Mouse (Mus musculus): ENCODE results near the gene Pirt.

Pirt gene

GRCm38 (mm10) chr11:66911811-66912210 lies at the start of gene Pirt:
TSS of gene Pirt (plus strand) at chr11:66911981.
- peak; percentile 7 for DNase-seq (ENCODE audit: extremely low read depth, insufficient read length, low spot score)

- no peak for DNase-seq (ENCODE audit: extremely low read depth, insufficient read length, low spot score)
These were observed 40.1 kb upstream of the Pirt start for GRCm38 (mm10) chr11:66871701-66872100.

DNA sequence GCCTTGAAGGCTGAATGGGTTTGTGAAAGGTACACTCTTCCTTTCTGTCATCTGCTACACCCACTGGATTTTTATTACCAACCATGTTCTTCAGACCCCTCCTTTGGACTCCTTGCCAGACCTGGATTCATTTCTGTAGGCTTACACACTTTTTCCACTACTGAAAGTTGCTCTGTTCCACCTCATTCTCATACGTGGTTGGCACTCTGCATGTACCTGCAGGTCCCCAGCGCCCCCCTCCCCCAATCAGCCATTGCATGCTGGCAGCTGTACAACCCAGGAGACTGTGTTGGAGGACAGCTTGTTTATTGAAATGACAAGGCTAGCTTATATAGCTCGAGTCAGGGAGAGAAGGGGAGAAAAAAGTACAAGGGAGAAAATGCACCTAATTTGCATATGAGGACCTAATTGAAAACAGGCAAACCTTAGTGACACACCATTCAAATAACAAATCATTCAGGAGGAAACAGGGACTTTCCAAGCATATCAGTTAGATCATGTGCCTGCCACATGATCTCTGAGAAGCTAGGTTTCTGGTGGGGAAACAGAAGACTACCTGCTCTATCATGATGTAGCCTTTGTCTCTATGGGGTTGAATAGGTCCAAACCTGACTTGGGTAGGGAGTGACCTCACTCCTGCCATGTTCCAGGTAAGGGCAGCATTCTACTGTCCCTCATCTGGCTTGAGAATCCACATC lies 38.9 kb upstream of the Pirt start:
- no peak for DNase-seq (ENCODE audit: extremely low read depth, insufficient read length, low spot score)

- DNase-seq (ENCODE audit: extremely low read depth, insufficient read length, low spot score): no peak
These were observed 30.5 kb upstream of the Pirt start for GRCm38 (mm10) chr11:66881291-66881690.

- DNase-seq (ENCODE audit: extremely low read depth, insufficient read length, low spot score): no peak
These were observed 29.3 kb upstream of the Pirt start for GRCm38 (mm10) chr11:66882224-66883040.

DNA sequence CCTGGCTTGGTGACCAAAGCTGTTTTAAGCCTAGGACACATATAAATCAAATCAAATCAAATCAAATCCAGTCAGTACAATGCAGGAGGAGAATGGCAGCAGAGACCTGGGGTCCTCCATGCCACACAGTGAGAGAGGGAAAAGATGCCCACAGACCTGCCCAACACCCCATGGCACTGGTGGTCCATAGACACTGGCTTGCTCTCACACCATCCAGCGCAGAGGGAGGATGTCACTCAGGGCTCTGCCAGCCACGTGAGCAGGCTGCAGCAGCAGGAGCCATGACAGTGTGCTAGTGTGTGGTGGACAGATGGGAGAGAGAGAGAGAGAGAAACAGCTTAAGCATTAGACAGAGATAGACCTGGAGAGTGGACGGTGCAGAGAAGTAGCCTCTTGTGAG lies 19.2 kb upstream of the Pirt start:
- DNase-seq (ENCODE audit: extremely low read depth, insufficient read length, low spot score): no peak

DNA sequence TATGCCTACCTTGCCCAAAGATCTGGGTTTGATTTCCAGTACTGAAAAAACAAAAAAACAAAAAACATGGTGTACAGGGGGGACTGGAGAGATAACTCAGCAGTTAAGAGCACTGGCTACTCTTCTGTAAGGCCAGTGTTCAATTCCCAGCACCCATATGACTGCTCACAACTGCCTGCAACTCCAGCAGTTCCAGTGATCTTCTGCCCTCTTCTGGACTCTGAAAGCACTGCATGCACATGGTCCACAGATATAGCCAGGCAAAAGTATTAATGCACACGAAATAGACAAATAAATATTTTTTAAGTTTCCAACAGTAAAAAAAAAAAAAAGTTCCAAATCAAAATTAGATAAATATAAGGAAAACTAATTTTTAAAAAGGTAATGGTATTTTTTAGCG lies 13.0 kb upstream of the Pirt start:
- DNase-seq (ENCODE audit: extremely low read depth, insufficient read length, low spot score): no peak

- DNase-seq (ENCODE audit: extremely low read depth, insufficient read length, low spot score): no peak
These were observed 12.4 kb upstream of the Pirt start for GRCm38 (mm10) chr11:66899426-66899825.

DNA sequence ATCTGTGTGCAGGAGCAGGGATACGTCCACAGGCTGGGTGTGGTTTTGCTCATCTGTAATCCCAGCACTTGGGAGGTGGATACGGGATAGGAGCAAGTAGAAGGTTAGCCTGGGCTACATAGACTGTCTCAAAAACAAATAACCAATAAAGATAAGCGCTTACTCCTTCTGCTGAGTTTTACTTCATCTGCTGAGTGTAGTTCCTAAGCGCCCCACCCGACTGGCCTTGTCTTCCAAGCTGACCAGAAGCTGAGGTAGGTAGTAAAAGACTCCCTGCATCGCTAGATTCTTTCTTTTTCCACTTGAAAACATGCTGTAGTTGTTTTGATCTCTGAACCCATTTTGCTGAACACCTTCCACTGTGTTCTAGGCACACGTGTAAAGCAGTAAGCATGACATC lies 9.0 kb upstream of the Pirt start:
- no peak for DNase-seq (ENCODE audit: extremely low read depth, insufficient read length, low spot score)

DNA sequence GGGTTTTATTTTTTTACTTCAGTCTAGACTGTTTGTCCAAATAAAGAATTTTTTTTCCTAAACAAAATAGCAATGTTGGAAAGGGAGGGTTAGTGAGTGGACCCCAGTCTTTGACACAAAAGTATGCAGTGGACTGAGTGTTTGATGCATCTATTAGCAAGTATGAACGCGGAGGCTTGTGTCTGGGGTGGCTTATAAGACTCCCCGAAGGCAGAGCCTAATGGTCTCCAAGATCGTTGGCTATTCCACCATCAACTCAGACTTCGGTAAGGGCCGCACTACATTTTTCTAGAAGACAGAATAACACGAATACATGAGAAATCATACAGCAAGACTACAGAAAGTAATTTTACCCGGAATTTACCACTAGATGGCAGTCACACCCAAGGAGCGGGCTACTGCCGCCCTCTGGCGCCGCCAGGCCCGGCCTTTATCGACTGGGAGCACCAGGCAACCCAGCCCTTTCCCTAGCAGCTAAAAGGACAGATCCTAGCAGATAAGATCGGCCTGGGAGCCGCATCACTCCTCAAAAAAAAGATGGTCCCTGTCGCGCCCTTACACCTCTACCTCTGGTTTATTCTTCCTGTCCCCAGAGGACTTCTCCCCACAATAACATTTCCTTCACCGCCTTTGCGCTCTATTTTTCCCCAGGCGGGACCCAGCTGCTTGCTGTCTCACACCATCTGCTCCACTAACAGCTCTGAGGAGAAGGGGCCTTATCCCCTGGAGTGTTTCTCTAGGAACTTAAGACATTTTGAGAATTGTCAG lies 6.0 kb upstream of the Pirt start:
- DNase-seq (ENCODE audit: extremely low read depth, insufficient read length, low spot score): peak; percentile 66

GRCm38 (mm10) chr11:66912531-66913458 lies 1.0 kb downstream of the Pirt start:
- DNase-seq (ENCODE audit: extremely low read depth, insufficient read length, low spot score): no peak

GRCm38 (mm10) chr11:66914249-66914648 lies 2.5 kb downstream of the Pirt start:
- DNase-seq (ENCODE audit: extremely low read depth, insufficient read length, low spot score): no peak

DNA sequence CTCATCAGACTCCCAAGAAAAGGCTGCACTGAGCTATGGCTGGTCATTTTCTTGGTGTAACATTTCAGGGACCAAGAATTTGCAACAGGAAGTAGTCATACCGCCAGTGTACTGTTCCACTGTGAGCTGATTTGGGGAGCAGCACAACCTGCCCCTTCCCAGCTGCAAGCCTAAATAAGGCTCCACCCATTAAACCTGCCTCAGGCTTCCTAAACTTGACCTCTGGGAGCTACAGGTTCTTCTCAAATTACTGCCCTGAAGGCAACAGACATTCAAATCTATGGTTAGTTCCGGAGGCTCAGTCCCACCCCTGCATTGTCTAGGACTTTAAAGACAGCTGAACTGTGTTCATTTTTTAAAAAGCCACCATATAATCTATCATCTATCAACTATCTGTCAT lies 8.2 kb downstream of the Pirt start:
- DNase-seq (ENCODE audit: extremely low read depth, insufficient read length, low spot score): no peak

- no peak for DNase-seq (ENCODE audit: extremely low read depth, insufficient read length, low spot score)
These were observed 12.5 kb downstream of the Pirt start for GRCm38 (mm10) chr11:66924095-66924823.

DNA sequence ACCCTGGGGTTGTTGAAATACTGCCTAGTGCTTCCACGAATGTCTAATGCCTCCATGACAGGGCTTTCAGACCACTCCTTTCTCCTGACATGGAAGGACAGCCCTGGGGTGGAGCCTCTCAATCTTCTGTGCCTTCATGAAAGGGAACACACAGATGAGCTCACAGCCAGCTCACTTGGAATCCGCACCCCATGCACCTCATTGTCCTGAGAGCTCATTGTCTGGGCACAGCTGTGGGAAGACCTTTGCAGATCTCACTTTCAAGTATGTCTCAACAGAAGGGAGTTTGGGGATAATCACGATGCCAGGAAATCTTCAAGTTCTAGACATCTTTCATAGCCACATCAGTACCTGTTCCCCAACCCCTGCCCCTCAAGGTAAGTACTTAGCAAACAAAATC lies 16.5 kb downstream of the Pirt start:
- DNase-seq (ENCODE audit: extremely low read depth, insufficient read length, low spot score): no peak

GRCm38 (mm10) chr11:66932827-66933599 lies 21.2 kb downstream of the Pirt start:
- no peak for DNase-seq (ENCODE audit: extremely low read depth, insufficient read length, low spot score)

GRCm38 (mm10) chr11:66934428-66935173 lies 22.8 kb downstream of the Pirt start:
- DNase-seq (ENCODE audit: extremely low read depth, insufficient read length, low spot score): no peak

GRCm38 (mm10) chr11:66942011-66942410 lies 30.2 kb downstream of the Pirt start:
- no peak for DNase-seq (ENCODE audit: extremely low read depth, insufficient read length, low spot score)

All from 3134 (cell line).